Mouse (Mus musculus) forebrain, embryonic 11.5 days (tissue): ENCODE data around the gene Dlgap4. TPM values are rescaled to one million over a fixed set of nuclear protein-coding genes. Genes with fewer than 3 reads are reported as not detected.

Experiments
- ATAC-seq: fragments of 200-750 bp; cut with Nextera tagmentation; replicated peaks from 2 replicates; pipeline ENCODE4 v1.8.0; 2017; ENCODE audit warnings: moderate TSS enrichment; ENCODE audit not compliant: low FRiP score
- DNase-seq: peaks from one replicate; pipeline ENCODE4 v3.0.0-alpha.2; 2017; ENCODE audit warnings: low spot score
- H3K27ac ChIP-seq: fragments of 300-500 bp; sonication (generic); 2 replicates; pipeline ENCODE4 v1.5.1; 2014; ENCODE audit warnings: low read depth, low read length
- H3K27me3 ChIP-seq: fragments of 300-500 bp; sonication (generic); 2 replicates; pipeline ENCODE4 v1.6.1; 2014; ENCODE audit warnings: mild to moderate bottlenecking, low read length, mixed read lengths; ENCODE audit not compliant: control insufficient read depth, insufficient read depth
- H3K36me3 ChIP-seq: fragments of 300-500 bp; sonication (generic); 2 replicates; pipeline ENCODE4 v1.6.1; 2014; ENCODE audit warnings: mild to moderate bottlenecking, low read length, moderate library complexity, mixed read lengths; ENCODE audit not compliant: control insufficient read depth, insufficient read depth
- H3K4me1 ChIP-seq: fragments of 300-500 bp; sonication (generic); replicated peaks from 2 replicates; pipeline ENCODE4 v1.6.1; 2014; ENCODE audit warnings: low read length, mixed read lengths; ENCODE audit not compliant: control insufficient read depth, insufficient read depth
- H3K4me2 ChIP-seq: fragments of 300-500 bp; sonication (generic); 2 replicates; pipeline ENCODE4 v1.6.1; 2014; ENCODE audit warnings: low read depth, mild to moderate bottlenecking, low read length, moderate library complexity, mixed read lengths; ENCODE audit not compliant: severe bottlenecking
- H3K4me3 ChIP-seq: fragments of 300-500 bp; sonication (generic); 2 replicates; pipeline ENCODE4 v1.5.1; 2014; ENCODE audit warnings: low read depth, low read length
- H3K9ac ChIP-seq: fragments of 300-500 bp; sonication (generic); 2 replicates; pipeline ENCODE4 v1.6.1; 2014; ENCODE audit warnings: low read length
- H3K9me3 ChIP-seq: fragments of 300-500 bp; sonication (generic); 2 replicates; pipeline ENCODE4 v1.6.1; 2016; ENCODE audit warnings: low read length, mixed read lengths; ENCODE audit not compliant: control insufficient read depth
- WGBS: fragments of 180-500 bp; shearing (Covaris S2); extraction: QIAGEN DNeasy Blood & Tissue Kit; methylation state at CpG from one replicate; pipeline ENCODE4 v1.1.7; 2014; 5-methylcytosine and 5-hydroxymethylcytosine counted together
- polyA plus RNA-seq: library from polyadenylated mRNA; unstranded; fragments of >200 nt; fragmentation: Nextera tagmentation; extraction: Ambion mirVana; gene quantifications from 2 replicates; pipeline ENCODE4 v1.2.1, GENCODE M21; 2014

The Dlgap4 gene
- polyA plus RNA-seq, 1 experiment from 2014 or later = 140 TPM

- H3K27ac ChIP-seq = no peak overlapping the region
- DNase-seq (no peak), ATAC-seq (no peak)
- no peak overlapping the region for H3K9ac ChIP-seq
- H3K4me1 ChIP-seq = no peaks in the 10 kb centered on the region
- no peaks in the 10 kb centered on the region for H3K9me3 ChIP-seq
- H3K36me3 ChIP-seq = no peaks in the 10 kb centered on the region
- H3K27me3 ChIP-seq = no peaks in the 10 kb centered on the region
- no peak overlapping the region for H3K4me3 ChIP-seq
- WGBS = 73% methylated on average over 5 of the region's 5 CpGs
- H3K4me2 ChIP-seq = no peak overlapping the region
Measured at GRCm38 (mm10) chr2:156655626-156656025, 42.1 kb downstream of the Dlgap4 start.

GRCm38 (mm10) chr2:156657522-156657921, 44.0 kb downstream of the Dlgap4 start:
- no peaks in the 10 kb centered on the region for H3K36me3 ChIP-seq
- no peak for DNase-seq
- H3K4me3 ChIP-seq = no peak overlapping the region
- H3K27ac ChIP-seq = no peak overlapping the region
- no peaks in the 10 kb centered on the region for H3K9me3 ChIP-seq
- H3K4me1 ChIP-seq = no peaks in the 10 kb centered on the region
- H3K4me2 ChIP-seq = no peak overlapping the region
- 89% methylated on average over 8 of the region's 8 CpGs for WGBS
- no peak for ATAC-seq
- H3K9ac ChIP-seq = no peak overlapping the region
- H3K27me3 ChIP-seq = no peaks in the 10 kb centered on the region

GRCm38 (mm10) chr2:156658221-156658620, 44.7 kb downstream of the Dlgap4 start:
- Histone ChIP-seq H3K27me3 (no peaks in the 10 kb centered on the region), H3K4me1 (no peaks in the 10 kb centered on the region), H3K36me3 (no peaks in the 10 kb centered on the region), H3K9ac (no peak overlapping the region), H3K4me3 (no peak overlapping the region), H3K4me2 (no peak overlapping the region), H3K27ac (no peak overlapping the region), H3K9me3 (no peaks in the 10 kb centered on the region)
- no peak for ATAC-seq
- 88% methylated on average over 10 of the region's 10 CpGs for WGBS
- no peak for DNase-seq

- no peaks in the 10 kb centered on the region for H3K36me3 ChIP-seq
- DNase-seq (no peak), ATAC-seq (no peak)
- H3K9me3 ChIP-seq = no peaks in the 10 kb centered on the region
- no peak overlapping the region for H3K27ac ChIP-seq
- no peaks in the 10 kb centered on the region for H3K4me1 ChIP-seq
- 55% methylated on average over 7 of the region's 7 CpGs for WGBS
- H3K27me3 ChIP-seq = no peaks in the 10 kb centered on the region
- no peak overlapping the region for H3K4me2 ChIP-seq
- no peak overlapping the region for H3K9ac ChIP-seq
- H3K4me3 ChIP-seq = no peak overlapping the region
Measured at GRCm38 (mm10) chr2:156658751-156659150, 45.2 kb downstream of the Dlgap4 start.

GRCm38 (mm10) chr2:156659981-156660380, 46.5 kb downstream of the Dlgap4 start:
- H3K9me3 ChIP-seq = no peaks in the 10 kb centered on the region
- H3K4me3 ChIP-seq = no peak overlapping the region
- H3K27ac ChIP-seq = no peak overlapping the region
- no peaks in the 10 kb centered on the region for H3K27me3 ChIP-seq
- DNase-seq = no peak
- 79% methylated on average over 6 of the region's 6 CpGs for WGBS
- no peaks in the 10 kb centered on the region for H3K4me1 ChIP-seq
- ATAC-seq = no peak
- H3K36me3 ChIP-seq = no peaks in the 10 kb centered on the region
- no peak overlapping the region for H3K9ac ChIP-seq
- no peak overlapping the region for H3K4me2 ChIP-seq

GRCm38 (mm10) chr2:156663162-156663561, 49.7 kb downstream of the Dlgap4 start:
- no peaks in the 10 kb centered on the region for H3K36me3 ChIP-seq
- H3K4me3 ChIP-seq = no peak overlapping the region
- H3K9me3 ChIP-seq = no peaks in the 10 kb centered on the region
- H3K27ac ChIP-seq = no peak overlapping the region
- no peak overlapping the region for H3K4me2 ChIP-seq
- ATAC-seq (no peak), DNase-seq (no peak)
- no peak overlapping the region for H3K9ac ChIP-seq
- WGBS = 87% methylated on average over 10 of the region's 10 CpGs
- no peaks in the 10 kb centered on the region for H3K4me1 ChIP-seq
- H3K27me3 ChIP-seq = no peaks in the 10 kb centered on the region

GRCm38 (mm10) chr2:156664407-156664806, 50.9 kb downstream of the Dlgap4 start:
- WGBS = 27% methylated on average over 5 of the region's 5 CpGs
- DNase-seq = no peak
- no peaks in the 10 kb centered on the region for H3K36me3 ChIP-seq
- H3K4me3 ChIP-seq = no peak overlapping the region
- H3K4me2 ChIP-seq = no peak overlapping the region
- no peak overlapping the region for H3K9ac ChIP-seq
- H3K9me3 ChIP-seq = no peaks in the 10 kb centered on the region
- ATAC-seq = no peak
- no peak overlapping the region for H3K27ac ChIP-seq
- H3K4me1 ChIP-seq = no peaks in the 10 kb centered on the region
- H3K27me3 ChIP-seq = no peaks in the 10 kb centered on the region

GRCm38 (mm10) chr2:156664993-156665518, 51.6 kb downstream of the Dlgap4 start:
- Histone ChIP-seq H3K9me3 (no peaks in the 10 kb centered on the region), H3K27me3 (no peaks in the 10 kb centered on the region), H3K4me3 (no peak overlapping the region), H3K4me1 (no peaks in the 10 kb centered on the region), H3K36me3 (no peaks in the 10 kb centered on the region), H3K9ac (no peak overlapping the region), H3K4me2 (no peak overlapping the region), H3K27ac (no peak overlapping the region)
- no peak for ATAC-seq
- WGBS = 85% methylated on average over 8 of the region's 8 CpGs
- no peak for DNase-seq

GRCm38 (mm10) chr2:156665620-156666196, 52.2 kb downstream of the Dlgap4 start:
- Histone ChIP-seq H3K9me3 (no peaks in the 10 kb centered on the region), H3K27me3 (no peaks in the 10 kb centered on the region), H3K9ac (no peak overlapping the region), H3K4me2 (no peak overlapping the region), H3K27ac (no peak overlapping the region), H3K4me3 (no peak overlapping the region), H3K4me1 (no peaks in the 10 kb centered on the region), H3K36me3 (no peaks in the 10 kb centered on the region)
- ATAC-seq = no peak
- WGBS = 79% methylated on average over 13 of the region's 13 CpGs
- DNase-seq = no peak
